11 mouse cellular contexts compared by ENCODE assay signal in genomic region chr7:112688425-112689001, GRCm38 (mm10). TPM values are rescaled to one million over a fixed set of nuclear protein-coding genes. Genes with fewer than 3 reads are reported as not detected.
DNase-seq lines count a peak whose midpoint lies in the region; ATAC-seq and TF ChIP-seq lines count a peak whose summit lies in the region.
"Had no signal": no experiment of that assay in that cellular context is flagged by ENCODE, and none has a peak within 500 bp of the region (broad histone marks: within the 10 kb centered on the region; RNA-seq: fewer than 3 reads in every experiment).

No protein-coding gene starts in this region.

- H3K9ac ChIP-seq in heart, embryonic 13.5 days: peak overlapping the region; percentile 61
- H3K9ac ChIP-seq in kidney, postnatal 0 days (ENCODE audit: low read depth, low read length): no peak overlapping the region

- intact Hi-C loops in left cerebral cortex, postnatal 36 days (cut with DNase I): no loop called here

- 30% methylated on average over 9 of the region's 9 CpGs for WGBS in heart, embryonic 13.5 days
- 24% methylated on average over 9 of the region's 9 CpGs for WGBS in kidney, postnatal 0 days

- no peaks in the 10 kb centered on the region for H3K36me3 ChIP-seq in heart, embryonic 13.5 days
- no peaks in the 10 kb centered on the region for H3K36me3 ChIP-seq in kidney, postnatal 0 days (ENCODE audit: insufficient read depth, low read length)

- no peak for DNase-seq in heart, adult 18-20 months
- DNase-seq in urinary bladder, postnatal 14 days (ENCODE audit: low spot score): peak; percentile 46
- no peak for DNase-seq in urinary bladder, postnatal 4 days (ENCODE audit: low spot score in 2 of 2)
- DNase-seq in kidney, postnatal 0 days (ENCODE audit: low spot score): no peak
- DNase-seq in layer of hippocampus, adult 9-11 months: no peak
- no peak for DNase-seq in left cerebral cortex, postnatal 36 days (ENCODE audit: low spot score in 2 of 2)
- DNase-seq: heart, postnatal 10 days had no signal

- H3K27me3 ChIP-seq in heart, embryonic 13.5 days (replicated peaks): no peaks in the 10 kb centered on the region
- no peaks in the 10 kb centered on the region for H3K27me3 ChIP-seq in kidney, postnatal 0 days (ENCODE audit: insufficient read depth, low read length)

- peak overlapping the region; percentile 36 for H3K27ac ChIP-seq in heart, embryonic 13.5 days (replicated peaks)
- peak overlapping the region; percentile 64; the same call in 1 of the 2 replicates for H3K27ac ChIP-seq in kidney, postnatal 0 days
- H3K27ac ChIP-seq: macrophage had no signal

- no peak overlapping the region for H3K4me3 ChIP-seq in heart, embryonic 13.5 days
- H3K4me3 ChIP-seq in kidney, postnatal 0 days (replicated peaks; ENCODE audit: low read depth, low read length): no peak overlapping the region
- H3K4me3 ChIP-seq: erythroblast, embryonic 14.5 days had no signal

- ATAC-seq in heart, embryonic 13.5 days (ENCODE audit: extremely low read depth, insufficient number of reproducible peaks, low FRiP score, low TSS enrichment): no peak
- no peak for ATAC-seq in kidney, postnatal 0 days (replicated peaks; ENCODE audit: low FRiP score, low read depth)
- no peak for ATAC-seq in monocyte, adult 5-6 weeks (replicated peaks; ENCODE audit: insufficient number of reproducible peaks, low FRiP score, low TSS enrichment, poor library complexity, severe bottlenecking)

- H3K4me2 ChIP-seq in heart, embryonic 13.5 days: peak overlapping the region; percentile 20; the same call in 1 of the 2 replicates
- H3K4me2 ChIP-seq in kidney, postnatal 0 days (ENCODE audit: low read length): no peak overlapping the region

- H3K4me1 ChIP-seq in heart, embryonic 13.5 days: peaks cover 100% of the 10 kb centered on the region
- peaks cover 58% of the 10 kb centered on the region for H3K4me1 ChIP-seq in kidney, postnatal 0 days (replicated peaks; ENCODE audit: insufficient read depth, low read length)

- H3K9me3 ChIP-seq in heart, embryonic 13.5 days: no peaks in the 10 kb centered on the region
- H3K9me3 ChIP-seq in kidney, postnatal 0 days (replicated peaks; ENCODE audit: low read length): no peaks in the 10 kb centered on the region

- no peak for TF ChIP-seq CTCF in kidney, postnatal 0 days (IDR thresholded peaks at IDR 0.05; ENCODE audit: low read depth)

RNA-seq across cellular contexts. Expression of gene Tead1, which starts 9.4 kb away (rescaled TPM):
- polyA plus RNA-seq in heart, embryonic 13.5 days (2015; fragmentation: Nextera tagmentation; extraction: Ambion mirVana): 25.2 and 29.3 TPM in 2 replicates
- 100 to 1,000 TPM; 152 to 155 TPM for total RNA-seq in heart, adult 18-20 months (2021)
- 14.9 and 17.1 TPM in 2 replicates for polyA plus RNA-seq in kidney, postnatal 0 days (2015; fragmentation: Nextera tagmentation; extraction: Ambion mirVana)
- total RNA-seq in left cerebral cortex, postnatal 36 days (2021): 10 to 100 TPM; 12.6 to 15.8 TPM
- total RNA-seq in monocyte, adult 5-6 weeks (2017): not detected in 3 replicates
- polyA plus RNA-seq: erythroblast, embryonic 14.5 days; macrophage had no signal

Comparison
In these comparisons a context has a peak if more than half of its experiments do, and no peak if none do; other contexts are left out.
1. RNA of gene Tead1, which starts 9.4 kb away (total RNA-seq): 152 to 155 TPM in heart, adult 18-20 months and 12.6 to 15.8 TPM in left cerebral cortex, postnatal 36 days; not detected in monocyte, adult 5-6 weeks; every median in the first group is over 10 times any median in the second.